Mouse (Mus musculus) limb, embryonic 14.5 days (tissue): Measurements from ENCODE around the gene Cnot1. TPM values are rescaled to one million over a fixed set of nuclear protein-coding genes. Genes with fewer than 3 reads are reported as not detected.

Experiments
- ATAC-seq: fragments of 200-750 bp; cut with Nextera tagmentation; 2 replicates; pipeline ENCODE4 v1.8.0; 2017; ENCODE audit warnings: low read depth, moderate number of reproducible peaks, moderate TSS enrichment; ENCODE audit not compliant: low FRiP score
- DNase-seq: peaks from one replicate; pipeline ENCODE4 v3.0.0-alpha.2; 2015; ENCODE audit warnings: low spot score
- H3K27ac ChIP-seq: fragments of 300-500 bp; sonication (generic); replicated peaks from 2 replicates; pipeline ENCODE4 v1.5.1; 2014; ENCODE audit warnings: low read depth, mild to moderate bottlenecking, low read length, moderate library complexity, mixed read lengths
- H3K27me3 ChIP-seq: fragments of 300-500 bp; sonication (generic); 2 replicates; pipeline ENCODE4 v1.6.1; 2014; ENCODE audit warnings: low read length, mixed read lengths; ENCODE audit not compliant: control insufficient read depth, insufficient read depth
- H3K36me3 ChIP-seq: fragments of 300-500 bp; sonication (generic); 2 replicates; pipeline ENCODE4 v1.6.1; 2014; ENCODE audit warnings: mild to moderate bottlenecking, low read length, moderate library complexity, mixed read lengths; ENCODE audit not compliant: control insufficient read depth, insufficient read depth
- H3K4me1 ChIP-seq: fragments of 300-500 bp; sonication (generic); 2 replicates; pipeline ENCODE4 v1.6.1; 2014; ENCODE audit warnings: antibody characterized with exemption, low read length, mixed read lengths; ENCODE audit not compliant: control insufficient read depth, insufficient read depth
- H3K4me2 ChIP-seq: fragments of 300-500 bp; sonication (generic); replicated peaks from 2 replicates; pipeline ENCODE4 v1.6.1; 2014; ENCODE audit warnings: low read depth, mild to moderate bottlenecking, low read length, moderate library complexity; ENCODE audit not compliant: severe bottlenecking
- H3K4me3 ChIP-seq: fragments of 300-500 bp; sonication (generic); replicated peaks from 2 replicates; pipeline ENCODE4 v1.5.1; 2014; ENCODE audit warnings: low read length
- H3K9ac ChIP-seq: fragments of 300-500 bp; sonication (generic); 2 replicates; pipeline ENCODE4 v1.6.1; 2014; ENCODE audit warnings: mild to moderate bottlenecking, low read depth, low read length, moderate library complexity; ENCODE audit not compliant: severe bottlenecking
- H3K9me3 ChIP-seq: fragments of 300-500 bp; sonication (generic); 2 replicates; pipeline ENCODE4 v1.6.1; 2016; ENCODE audit warnings: low read length; ENCODE audit not compliant: control insufficient read depth
- POLR2A ChIP-seq: fragments of 200-500 bp; IDR thresholded peaks from 2 replicates; pipeline ENCODE4 v1.8.0; 2012; ENCODE audit warnings: inconsistent platforms, mild to moderate bottlenecking, moderate library complexity, borderline replicate concordance; ENCODE audit not compliant: insufficient read depth, insufficient read length; ENCODE audit errors: extremely low read depth
- WGBS: fragments of 180-500 bp; shearing (Covaris S2); extraction: QIAGEN DNeasy Blood & Tissue Kit; methylation state at CpG from one replicate; pipeline ENCODE4 v1.1.7; 2014; 5-methylcytosine and 5-hydroxymethylcytosine counted together
- polyA plus RNA-seq, 2 experiments: library from polyadenylated mRNA; depleted of rRNA in 1 of 2; stranded (reverse) in 1 of 2; unstranded in 1 of 2; fragments of >200 nt; fragmentation: Nextera tagmentation in 1 of 2; extraction: Ambion mirVana in 1 of 2; gene quantifications; 2 replicates each; pipeline versions ENCODE4 v1.2.1 to v1.2.3; 2012 to 2014

Gene Cnot1
- polyA plus RNA-seq, 2 experiments = 84.1 to 110 TPM

GRCm38 (mm10) chr8:95817597-95817996 lies 10.3 kb upstream of the Cnot1 start:
- WGBS = 66% methylated on average over 3 of the region's 3 CpGs
- Histone ChIP-seq H3K9ac (no peak overlapping the region), H3K4me3 (no peak overlapping the region), H3K27ac (no peak overlapping the region), H3K27me3 (no peaks in the 10 kb centered on the region), H3K36me3 (no peaks in the 10 kb centered on the region), H3K4me1 (no peaks in the 10 kb centered on the region), H3K4me2 (no peak overlapping the region), H3K9me3 (no peaks in the 10 kb centered on the region)
- DNase-seq = no peak
- TF ChIP-seq POLR2A = no peak
- ATAC-seq = no peak

- H3K27ac ChIP-seq = no peak overlapping the region
- TF ChIP-seq POLR2A = no peak
- WGBS = 17% methylated on average over 6 of the region's 6 CpGs
- no peaks in the 10 kb centered on the region for H3K36me3 ChIP-seq
- H3K27me3 ChIP-seq = no peaks in the 10 kb centered on the region
- H3K4me3 ChIP-seq = no peak overlapping the region
- no peak for ATAC-seq
- H3K9me3 ChIP-seq = no peaks in the 10 kb centered on the region
- H3K4me2 ChIP-seq = no peak overlapping the region
- H3K4me1 ChIP-seq = no peaks in the 10 kb centered on the region
- H3K9ac ChIP-seq = no peak overlapping the region
- no peak for DNase-seq
These were observed 8.9 kb upstream of the Cnot1 start for GRCm38 (mm10) chr8:95816044-95816708.

DNA sequence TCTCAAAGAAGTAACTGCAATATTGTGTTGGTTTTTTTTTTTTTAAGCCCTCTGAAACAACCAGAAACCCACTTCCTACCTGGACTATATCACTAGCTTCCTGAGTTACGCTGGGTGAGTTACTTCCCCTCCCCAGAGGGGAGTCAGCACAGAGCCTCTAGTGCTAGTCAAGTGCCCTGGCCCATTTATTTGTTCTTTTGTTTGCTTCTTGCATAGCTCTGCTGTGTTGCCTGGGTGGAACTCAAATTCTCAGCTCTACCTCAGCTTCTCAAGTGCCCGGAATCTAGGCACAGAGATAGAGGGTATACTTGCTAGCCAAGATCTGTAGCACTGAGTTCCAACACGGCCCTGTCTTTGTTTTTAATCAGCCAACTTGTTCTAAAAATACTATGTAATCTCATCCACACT lies 2.9 kb upstream of the Cnot1 start:
- 66% methylated on average over 3 of the region's 3 CpGs for WGBS
- Histone ChIP-seq H3K4me3 (no peak overlapping the region), H3K4me2 (no peak overlapping the region), H3K4me1 (peaks cover 11% of the 10 kb centered on the region), H3K36me3 (no peaks in the 10 kb centered on the region), H3K27me3 (no peaks in the 10 kb centered on the region), H3K9me3 (no peaks in the 10 kb centered on the region), H3K27ac (no peak overlapping the region), H3K9ac (no peak overlapping the region)
- no peak for TF ChIP-seq POLR2A
- ATAC-seq (no peak), DNase-seq (no peak)

GRCm38 (mm10) chr8:95809116-95809515 lies 1.9 kb upstream of the Cnot1 start:
- 71% methylated on average over 5 of the region's 5 CpGs for WGBS

GRCm38 (mm10) chr8:95808631-95809030 lies 1.4 kb upstream of the Cnot1 start:
- Histone ChIP-seq H3K27me3 (no peaks in the 10 kb centered on the region), H3K4me2 (no peak overlapping the region), H3K27ac (no peak overlapping the region), H3K9me3 (no peaks in the 10 kb centered on the region), H3K9ac (no peak overlapping the region), H3K4me3 (no peak overlapping the region), H3K36me3 (no peaks in the 10 kb centered on the region), H3K4me1 (peaks cover 14% of the 10 kb centered on the region)
- ATAC-seq = no peak
- no peak for TF ChIP-seq POLR2A
- DNase-seq = no peak
- WGBS = 83% methylated on average over 4 of the region's 4 CpGs

More at GRCm38 (mm10) chr8:95809116-95809515, 1.9 kb upstream of the Cnot1 start:
- no peak for ATAC-seq
- Histone ChIP-seq H3K9me3 (no peaks in the 10 kb centered on the region), H3K4me2 (no peak overlapping the region), H3K27me3 (no peaks in the 10 kb centered on the region), H3K4me1 (peaks cover 14% of the 10 kb centered on the region), H3K27ac (no peak overlapping the region), H3K4me3 (no peak overlapping the region), H3K36me3 (no peaks in the 10 kb centered on the region), H3K9ac (no peak overlapping the region)
- no peak for DNase-seq
- no peak for TF ChIP-seq POLR2A
